Mouse (Mus musculus) induced T-regulatory cell, adult 2 months (primary cell): ENCODE measurements at regions not wholly inside any gene's neighbourhood (a gene's known extent, or its start where the extent isn't known, plus 50 kb on each side); places are given as distances from the start of the nearest gene placed in this dataset.

Source experiments
- DNase-seq: peaks from one replicate; pipeline ENCODE4 v3.0.0-alpha.2; 2012; ENCODE audit warnings: low read depth

DNA sequence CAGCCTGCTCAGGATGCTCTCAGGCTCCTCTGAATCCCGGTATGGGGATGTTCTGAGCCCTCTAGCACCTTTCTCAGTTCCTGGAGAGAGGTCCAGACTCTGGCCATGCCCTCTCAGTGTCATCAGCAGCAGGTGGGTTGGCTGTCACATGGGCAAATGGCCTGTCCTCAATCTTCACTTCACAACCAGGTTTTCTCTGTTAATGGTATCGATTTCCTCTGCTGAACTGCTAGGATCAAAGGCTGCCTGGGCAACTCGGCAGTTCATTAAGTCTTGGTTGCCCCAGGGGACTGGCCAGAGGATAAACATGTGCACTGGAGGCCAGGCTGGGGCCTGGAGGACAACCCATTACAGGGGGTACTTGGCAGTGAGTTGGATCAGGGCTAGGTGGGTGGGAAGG, 156.2 kb downstream of the Trim29 start:
- no peak for DNase-seq

- no peak for DNase-seq
These were observed 158.6 kb downstream of the Trim29 start for GRCm38 (mm10) chr9:43469215-43469614.

GRCm38 (mm10) chr9:43472231-43472630, 161.6 kb downstream of the Trim29 start:
- DNase-seq: no peak

- DNase-seq: no peak
These were observed 162.5 kb downstream of the Trim29 start for GRCm38 (mm10) chr9:43473164-43473563.

DNA sequence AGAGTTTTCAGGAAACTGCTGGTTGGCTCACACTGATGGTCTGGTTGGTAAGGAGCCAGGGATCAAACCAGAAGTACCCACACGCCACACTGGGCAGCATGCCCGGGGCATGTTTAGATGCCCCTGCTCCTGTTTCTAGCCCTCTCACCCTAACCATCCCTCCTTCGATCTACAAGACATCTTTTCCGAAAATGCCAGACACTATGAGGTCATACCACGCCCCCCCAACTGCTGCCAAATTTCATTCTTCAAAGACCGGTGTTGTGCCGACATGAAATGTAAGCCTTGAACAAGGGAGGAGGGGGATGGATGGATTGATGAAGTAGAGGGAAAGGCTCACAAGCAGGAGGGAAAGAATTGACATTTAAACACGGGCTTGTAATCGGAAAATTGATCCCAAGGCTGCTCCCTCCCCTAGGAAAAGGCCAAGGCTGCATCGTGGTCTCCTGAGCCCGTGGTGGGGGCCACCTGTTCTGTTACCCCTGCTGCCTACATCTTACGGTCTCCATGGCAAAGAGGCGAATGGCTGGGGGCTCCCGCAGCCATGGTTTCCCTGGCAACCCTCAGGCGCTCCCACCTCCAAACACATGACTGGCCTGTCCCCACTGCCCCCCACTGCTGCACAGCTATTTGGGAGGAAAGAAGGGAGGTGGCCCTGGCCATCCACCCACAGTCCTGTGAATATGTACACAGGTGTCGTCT, 163.1 kb downstream of the Trim29 start:
- no peak for DNase-seq

DNA sequence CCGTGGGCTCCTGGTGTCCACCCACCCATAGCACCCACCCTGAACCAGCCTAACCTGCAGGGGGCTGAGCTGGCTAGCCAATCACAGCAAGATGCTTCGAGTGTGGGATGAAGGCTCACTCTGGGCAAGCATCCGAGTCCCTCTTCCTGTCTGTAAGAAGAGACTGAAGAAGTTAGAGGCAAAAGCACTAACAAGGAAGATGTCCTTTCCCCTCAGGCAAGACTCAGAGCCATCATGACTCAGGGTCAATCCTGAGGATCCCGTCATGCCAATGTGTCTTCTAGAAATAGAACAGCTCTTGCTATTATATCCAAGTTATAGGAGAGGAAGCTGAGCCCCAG, 163.6 kb downstream of the Trim29 start:
- no peak for DNase-seq

DNA sequence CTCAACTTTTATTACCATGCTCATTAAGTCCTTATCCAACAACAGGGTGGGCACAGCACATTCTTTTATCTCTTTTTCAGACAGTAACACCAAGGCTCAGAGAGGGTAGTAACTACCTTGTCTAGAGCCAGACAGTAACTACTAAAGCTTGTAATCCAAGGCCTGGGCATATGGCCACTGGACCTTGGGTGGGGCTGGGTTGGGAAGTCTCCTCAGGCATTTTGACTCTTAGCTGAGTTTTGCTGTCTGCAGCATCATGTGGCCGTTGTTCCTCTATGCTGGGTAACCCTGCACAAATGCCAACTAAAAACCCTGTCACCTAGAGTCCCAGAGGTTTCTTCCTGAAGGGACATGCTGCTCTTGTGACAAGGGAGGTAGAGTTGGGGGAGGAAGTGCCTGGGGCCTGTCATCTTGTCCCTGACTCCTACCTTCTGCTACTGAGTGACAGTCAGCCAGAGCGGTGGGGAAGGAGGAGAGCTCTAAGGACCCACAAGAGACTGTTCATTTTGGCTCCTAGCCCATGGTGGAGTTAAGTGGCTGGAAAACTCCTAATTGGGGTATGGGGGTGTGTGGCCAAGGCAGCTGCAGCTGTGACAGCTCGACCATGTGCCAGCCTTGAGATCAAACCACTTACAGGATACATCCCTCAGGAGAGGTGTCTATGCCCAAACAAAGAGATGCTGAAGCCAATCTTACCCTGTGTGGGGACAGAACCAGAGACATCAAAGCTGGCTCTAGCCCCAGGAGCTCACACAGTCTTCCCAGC, 170.4 kb downstream of the Trim29 start:
- no peak for DNase-seq

- no peak for DNase-seq
These were observed 171.7 kb downstream of the Trim29 start for GRCm38 (mm10) chr9:43482101-43483090.

GRCm38 (mm10) chr9:43483195-43483594, 172.5 kb downstream of the Trim29 start:
- no peak for DNase-seq

DNA sequence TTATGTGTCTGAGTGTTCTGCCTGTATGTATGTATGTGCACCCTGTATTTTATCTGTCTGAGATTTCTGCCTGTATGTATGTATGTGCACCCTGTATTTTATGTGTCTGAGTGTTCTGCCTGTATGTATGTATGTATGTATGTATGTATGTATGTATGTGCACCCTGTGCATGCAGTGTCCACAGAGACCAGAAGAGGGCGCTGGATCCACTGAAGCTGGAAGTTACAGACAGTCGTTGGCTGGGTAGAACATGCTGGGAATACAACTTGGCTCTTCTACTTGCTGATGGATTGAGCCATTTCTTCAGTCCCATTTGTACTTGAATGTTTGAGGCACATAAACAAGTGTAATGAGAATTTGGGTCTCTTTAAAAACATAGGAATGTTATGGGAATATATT, 173.3 kb downstream of the Trim29 start:
- no peak for DNase-seq

GRCm38 (mm10) chr9:43486704-43487103, 176.1 kb downstream of the Trim29 start:
- no peak for DNase-seq

GRCm38 (mm10) chr9:43489205-43489604, 178.6 kb downstream of the Trim29 start:
- no peak for DNase-seq

GRCm38 (mm10) chr9:43491024-43491751, 180.5 kb downstream of the Trim29 start:
- DNase-seq: peak; percentile 18

DNA sequence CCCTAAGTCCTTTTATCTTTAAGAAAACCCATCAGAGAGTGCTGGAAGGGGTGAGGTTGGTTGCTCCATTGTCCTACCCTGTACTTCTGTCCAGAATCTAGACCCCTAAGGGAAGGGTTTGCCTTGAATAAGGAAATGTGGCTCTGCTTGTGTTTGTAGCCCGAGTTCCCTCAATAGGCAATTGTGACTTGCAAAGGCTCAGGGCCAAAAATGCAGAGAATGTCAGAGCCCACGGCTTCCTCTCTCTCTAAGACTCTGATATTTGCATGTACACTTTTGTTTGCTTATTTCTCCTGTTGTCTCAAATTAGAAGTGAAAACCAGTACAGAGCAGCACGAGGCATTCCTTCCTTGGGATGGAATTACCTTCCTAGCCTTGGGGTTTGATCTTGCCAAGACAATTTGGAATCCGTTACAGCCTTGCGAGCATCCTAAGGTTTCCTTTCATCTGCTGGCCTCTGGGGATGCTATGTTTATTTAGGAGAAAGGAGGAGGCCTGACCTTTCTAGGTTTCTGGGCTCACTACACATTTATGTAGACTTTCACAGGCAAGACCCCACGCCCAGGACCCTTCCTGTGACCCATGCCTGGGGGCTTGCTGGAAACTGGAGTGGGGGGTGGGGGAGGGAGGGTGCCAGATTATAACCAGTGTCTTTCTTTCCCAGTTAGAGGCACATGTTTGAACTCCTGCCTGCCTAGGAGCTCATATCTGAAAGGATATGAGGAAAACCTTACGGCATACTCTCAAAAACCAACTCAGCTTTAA, 181.8 kb downstream of the Trim29 start:
- DNase-seq: no peak

DNA sequence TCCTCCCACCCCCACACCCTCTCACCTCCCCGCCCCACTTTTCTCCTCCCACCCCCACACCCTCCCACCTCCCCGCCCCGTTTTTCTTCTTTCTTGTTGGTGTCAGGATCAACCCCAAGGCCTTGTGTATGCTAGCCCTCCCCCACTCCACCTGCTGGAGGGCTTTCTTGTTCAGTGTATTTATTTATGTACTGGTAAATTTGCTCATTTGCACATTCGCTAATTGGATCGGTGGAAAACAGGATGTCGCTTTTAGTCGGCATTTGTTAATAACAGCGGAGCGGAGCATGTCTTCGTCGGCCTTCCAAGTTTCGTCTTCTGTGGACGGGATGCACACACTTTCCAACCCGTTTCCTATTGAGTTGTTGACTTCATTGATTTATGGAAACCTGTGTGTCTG, 187.9 kb downstream of the Trim29 start:
- no peak for DNase-seq

DNA sequence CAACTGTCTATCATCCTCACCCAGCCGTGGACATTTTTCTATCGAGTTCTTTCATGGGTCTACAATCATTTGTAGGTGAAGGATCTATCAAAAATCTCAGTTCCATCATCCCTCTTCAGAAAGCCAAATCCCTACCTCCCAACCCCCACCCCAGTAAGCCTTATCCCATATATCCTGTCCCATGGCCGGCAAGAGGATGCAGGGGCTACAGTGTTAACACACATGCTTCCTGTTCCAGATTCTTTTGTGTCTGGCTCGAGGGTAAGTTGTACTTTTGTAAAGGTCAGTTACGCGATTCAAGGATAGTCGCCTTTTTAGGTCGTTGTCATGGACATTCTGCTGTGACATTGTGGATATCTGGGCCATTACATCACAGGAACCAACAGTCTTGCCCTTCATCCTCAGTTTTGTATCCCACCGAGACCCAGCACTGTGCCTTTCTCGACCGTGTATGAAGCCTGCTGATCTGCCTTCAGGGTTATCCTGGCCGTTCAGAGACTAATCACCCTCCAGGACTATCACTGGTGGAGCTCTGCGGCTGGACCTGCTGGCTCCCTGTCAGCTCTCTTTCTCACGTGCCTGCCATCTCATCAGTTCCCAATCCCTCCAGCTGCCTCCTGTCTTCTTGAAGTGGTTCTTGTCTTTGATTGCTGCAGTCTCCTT, 193.8 kb downstream of the Trim29 start:
- no peak for DNase-seq

GRCm38 (mm10) chr9:43505856-43506255, 195.2 kb downstream of the Trim29 start:
- no peak for DNase-seq

DNA sequence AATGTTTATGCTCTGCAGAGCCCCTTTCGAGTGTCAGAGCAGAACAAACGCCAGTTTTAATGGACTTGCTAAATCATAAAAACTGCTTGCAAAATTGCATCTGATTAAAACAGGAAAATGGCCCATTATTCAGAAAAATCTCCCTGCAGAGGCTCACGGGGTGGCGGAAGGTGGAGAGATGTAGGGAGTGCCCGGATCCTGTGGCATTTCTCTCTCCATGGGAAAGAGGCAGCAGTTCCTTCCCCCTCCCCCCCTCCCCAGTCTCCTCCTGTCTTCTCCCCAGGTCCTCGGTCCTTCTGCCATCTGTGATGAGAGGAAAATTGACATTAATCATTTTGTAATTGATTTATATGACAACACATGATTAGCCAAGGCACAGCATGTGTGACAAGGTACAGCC, 195.6 kb downstream of the Trim29 start:
- DNase-seq: no peak

DNA sequence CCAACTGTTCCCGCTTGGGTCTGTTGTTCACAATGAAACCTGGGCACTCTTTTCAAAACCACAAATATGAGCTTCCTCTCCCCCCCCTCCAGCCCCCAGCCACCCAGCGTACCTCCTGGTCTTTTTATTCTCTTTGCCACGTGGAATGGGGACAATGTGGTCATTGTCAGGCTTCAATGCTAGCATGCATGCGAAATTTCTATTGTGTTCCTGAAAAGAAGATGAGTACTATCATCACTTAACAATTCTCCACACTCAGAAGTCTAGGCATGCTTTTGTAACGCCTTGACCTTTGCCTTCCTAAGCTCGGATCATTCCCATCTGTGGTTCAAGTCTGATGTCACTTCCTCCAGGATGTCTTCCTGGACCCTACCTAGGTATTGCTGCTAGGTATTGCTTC, 202.2 kb downstream of the Trim29 start:
- no peak for DNase-seq

DNA sequence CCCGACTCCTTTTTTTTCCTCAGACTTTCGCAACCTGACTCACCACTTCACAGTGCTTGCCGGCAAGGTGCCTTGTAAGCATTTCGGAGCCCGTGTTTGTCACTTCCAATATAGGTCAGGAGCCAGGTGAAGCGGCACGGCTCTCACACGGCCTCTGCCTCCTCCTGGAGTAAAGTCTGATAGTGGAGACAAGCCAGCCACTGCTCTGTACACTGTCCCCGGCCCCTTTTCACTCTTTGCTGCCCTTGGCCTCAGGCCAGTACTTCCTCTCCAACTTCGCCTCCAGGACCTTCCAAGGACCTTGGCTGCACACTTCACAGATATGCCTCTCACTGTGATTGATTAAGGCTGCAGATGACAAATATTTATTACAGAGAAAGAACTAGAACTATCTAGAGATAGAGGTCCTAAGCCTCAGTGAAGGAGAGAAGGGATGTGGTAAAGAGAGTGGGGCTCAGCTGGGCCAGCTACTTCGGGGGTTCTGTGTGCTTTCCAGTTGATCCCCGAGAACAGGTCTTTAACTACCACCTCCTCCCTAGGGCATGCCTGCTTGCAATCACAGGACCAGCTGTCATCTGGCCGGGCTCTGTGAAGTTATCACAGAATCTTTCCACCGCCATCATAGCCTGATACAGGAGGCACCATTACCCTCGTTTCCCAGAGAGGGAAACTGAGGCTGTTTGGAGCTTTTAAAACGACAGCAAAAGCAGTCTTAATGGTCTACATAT, 204.2 kb downstream of the Trim29 start:
- DNase-seq: no peak
